Mouse (Mus musculus): Measurements from ENCODE around the gene Cd4. TPM values are rescaled to one million over a fixed set of nuclear protein-coding genes. Genes with fewer than 3 reads are reported as not detected.

Cd4 gene
- polyA plus RNA-seq (2012; rRNA removed): 0.57 and 4.3 TPM in 2 replicates

GRCm38 (mm10) chr6:124887986-124888385 lies at the start of gene Cd4:
Gene Cd4, minus strand, starts transcription at chr6:124888221.
- Histone ChIP-seq H3K4me3 (ENCODE audit: insufficient read depth, low read depth, low read length) (no peak within 1 kb of the TSS), H3K27ac (ENCODE audit: insufficient read depth, low read depth, low read length) (no peak within 1 kb of the TSS), H3K4me1 (ENCODE audit: control insufficient read depth, insufficient read depth, low read length) (no peaks in the 10 kb centered on the region), H3K36me3 (ENCODE audit: control insufficient read depth, insufficient read depth, low read length) (no peaks in the 10 kb centered on the region), H3K27me3 (replicated peaks; ENCODE audit: control insufficient read depth, insufficient read depth, low read length) (no peaks in the 10 kb centered on the region)
- TF ChIP-seq POLR2A (IDR thresholded peaks at IDR 0.05; ENCODE audit: low read depth, low read length): no peak
- no peak for TF ChIP-seq CTCF (conservative IDR thresholded peaks at IDR 0.05; ENCODE audit: insufficient read depth, insufficient read length, low read depth, low read length)
- DNase-seq: no peak
- 77% methylated on average over 9 of the region's 9 CpGs for WGBS

GRCm38 (mm10) chr6:124937493-124937892 lies 49.5 kb upstream of the Cd4 start:
- DNase-seq: no peak
- no peaks in the 10 kb centered on the region for H3K27me3 ChIP-seq (replicated peaks; ENCODE audit: control insufficient read depth, insufficient read depth, low read length)
- TF ChIP-seq CTCF (conservative IDR thresholded peaks at IDR 0.05; ENCODE audit: insufficient read depth, insufficient read length, low read depth, low read length) (no peak), POLR2A (IDR thresholded peaks at IDR 0.05; ENCODE audit: low read depth, low read length) (no peak)
- 69% methylated on average over 2 of the region's 2 CpGs for WGBS
- no peak overlapping the region for H3K4me3 ChIP-seq (ENCODE audit: insufficient read depth, low read depth, low read length)
- no peak overlapping the region for H3K27ac ChIP-seq (ENCODE audit: insufficient read depth, low read depth, low read length)
- H3K4me1 ChIP-seq (ENCODE audit: control insufficient read depth, insufficient read depth, low read length): peaks cover 4% of the 10 kb centered on the region; the same call in 1 of the 2 replicates
- peaks cover 3% of the 10 kb centered on the region; the same call in 1 of the 2 replicates for H3K36me3 ChIP-seq (ENCODE audit: control insufficient read depth, insufficient read depth, low read length)

DNA sequence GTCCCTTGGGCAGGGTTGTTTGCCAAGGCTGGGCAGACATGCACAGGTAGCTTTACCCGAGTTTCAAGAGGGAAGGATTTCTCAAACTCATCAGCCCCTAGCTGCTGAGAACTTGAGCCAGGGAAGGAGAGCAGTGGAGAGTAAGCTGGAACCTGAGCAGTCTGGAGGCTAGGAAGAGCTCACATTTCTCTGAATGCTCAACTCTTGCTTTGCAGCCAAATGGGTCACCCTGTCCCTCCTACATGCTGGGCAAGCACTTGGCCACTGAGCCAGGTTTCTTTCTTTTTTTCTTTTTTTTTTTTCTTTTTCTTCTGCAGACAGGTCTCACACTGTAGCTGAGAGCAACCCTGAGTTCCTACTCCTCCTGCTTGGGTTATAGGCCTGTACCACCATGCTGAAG lies 48.7 kb upstream of the Cd4 start:
- Histone ChIP-seq H3K36me3 (ENCODE audit: control insufficient read depth, insufficient read depth, low read length) (peaks cover 3% of the 10 kb centered on the region; the same call in 1 of the 2 replicates), H3K4me3 (ENCODE audit: insufficient read depth, low read depth, low read length) (no peak overlapping the region), H3K4me1 (ENCODE audit: control insufficient read depth, insufficient read depth, low read length) (peaks cover 9% of the 10 kb centered on the region; the same call in 1 of the 2 replicates), H3K27ac (ENCODE audit: insufficient read depth, low read depth, low read length) (no peak overlapping the region), H3K27me3 (replicated peaks; ENCODE audit: control insufficient read depth, insufficient read depth, low read length) (no peaks in the 10 kb centered on the region)
- WGBS: 61% methylated on average over 1 of the region's 1 CpGs
- TF ChIP-seq CTCF (conservative IDR thresholded peaks at IDR 0.05; ENCODE audit: insufficient read depth, insufficient read length, low read depth, low read length) (no peak), POLR2A (IDR thresholded peaks at IDR 0.05; ENCODE audit: low read depth, low read length) (no peak)
- DNase-seq: no peak

DNA sequence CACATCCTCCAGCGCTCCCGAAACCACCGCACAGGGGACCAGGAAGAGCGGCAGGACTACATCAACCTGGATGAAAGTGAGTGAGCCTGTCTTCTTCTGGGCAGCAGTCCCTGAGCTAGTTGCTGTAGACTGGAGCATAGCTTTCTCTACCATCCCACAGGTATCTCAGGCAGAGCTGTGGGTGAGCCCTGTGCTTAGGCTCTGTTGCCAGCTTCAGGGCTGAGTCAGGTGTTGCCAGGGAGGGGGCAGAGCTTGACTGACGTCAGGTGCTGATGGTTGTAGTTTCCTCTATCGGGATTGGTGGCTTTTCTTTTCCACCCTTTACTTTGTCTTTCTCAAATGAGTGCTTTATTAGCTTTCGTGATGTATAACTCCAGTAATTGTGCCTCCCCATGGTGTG lies 46.6 kb upstream of the Cd4 start:
- Histone ChIP-seq H3K4me1 (ENCODE audit: control insufficient read depth, insufficient read depth, low read length) (peaks cover 15% of the 10 kb centered on the region; the same call in 1 of the 2 replicates), H3K4me3 (ENCODE audit: insufficient read depth, low read depth, low read length) (no peak overlapping the region), H3K36me3 (ENCODE audit: control insufficient read depth, insufficient read depth, low read length) (peaks cover 3% of the 10 kb centered on the region; the same call in 1 of the 2 replicates), H3K27ac (ENCODE audit: insufficient read depth, low read depth, low read length) (no peak overlapping the region), H3K27me3 (replicated peaks; ENCODE audit: control insufficient read depth, insufficient read depth, low read length) (no peaks in the 10 kb centered on the region)
- 81% methylated on average over 7 of the region's 7 CpGs for WGBS
- no peak for TF ChIP-seq CTCF (conservative IDR thresholded peaks at IDR 0.05; ENCODE audit: insufficient read depth, insufficient read length, low read depth, low read length)
- no peak for TF ChIP-seq POLR2A (IDR thresholded peaks at IDR 0.05; ENCODE audit: low read depth, low read length)
- DNase-seq: no peak

GRCm38 (mm10) chr6:124933127-124933526 lies 45.1 kb upstream of the Cd4 start:
- Histone ChIP-seq H3K4me3 (ENCODE audit: insufficient read depth, low read depth, low read length) (no peak overlapping the region), H3K27me3 (replicated peaks; ENCODE audit: control insufficient read depth, insufficient read depth, low read length) (no peaks in the 10 kb centered on the region), H3K36me3 (ENCODE audit: control insufficient read depth, insufficient read depth, low read length) (peaks cover 3% of the 10 kb centered on the region; the same call in 1 of the 2 replicates), H3K27ac (ENCODE audit: insufficient read depth, low read depth, low read length) (no peak overlapping the region), H3K4me1 (ENCODE audit: control insufficient read depth, insufficient read depth, low read length) (peaks cover 15% of the 10 kb centered on the region; the same call in 1 of the 2 replicates)
- DNase-seq: no peak
- TF ChIP-seq CTCF (conservative IDR thresholded peaks at IDR 0.05; ENCODE audit: insufficient read depth, insufficient read length, low read depth, low read length): no peak
- no peak for TF ChIP-seq POLR2A (IDR thresholded peaks at IDR 0.05; ENCODE audit: low read depth, low read length)
- 92% methylated on average over 3 of the region's 3 CpGs for WGBS

DNA sequence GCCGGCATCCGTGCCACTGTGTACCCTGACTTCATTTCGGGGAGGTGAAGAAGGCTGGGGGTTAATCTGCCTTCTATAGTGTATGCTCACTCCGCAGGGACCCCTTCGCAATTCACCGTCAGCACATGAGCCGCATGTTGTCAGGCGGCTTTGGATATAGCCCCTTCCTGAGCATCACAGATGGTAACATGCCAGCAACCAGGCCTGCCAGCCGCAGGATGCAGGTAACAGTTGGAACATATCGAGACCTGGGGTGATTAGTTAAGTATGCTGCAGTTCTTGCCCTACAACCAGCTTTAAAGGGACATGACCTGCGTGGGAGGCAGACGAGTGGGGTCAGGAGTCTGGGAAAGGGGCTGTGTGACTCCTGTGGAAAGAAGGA lies 44.3 kb upstream of the Cd4 start:
- peaks cover 15% of the 10 kb centered on the region; the same call in 1 of the 2 replicates for H3K4me1 ChIP-seq (ENCODE audit: control insufficient read depth, insufficient read depth, low read length)
- peaks cover 3% of the 10 kb centered on the region; the same call in 1 of the 2 replicates for H3K36me3 ChIP-seq (ENCODE audit: control insufficient read depth, insufficient read depth, low read length)
- no peaks in the 10 kb centered on the region for H3K27me3 ChIP-seq (replicated peaks; ENCODE audit: control insufficient read depth, insufficient read depth, low read length)
- H3K27ac ChIP-seq (ENCODE audit: insufficient read depth, low read depth, low read length): peak overlapping the region; percentile 30
- WGBS: 25% methylated on average over 12 of the region's 12 CpGs
- no peak for DNase-seq
- H3K4me3 ChIP-seq (ENCODE audit: insufficient read depth, low read depth, low read length): peak overlapping the region; percentile 86
- TF ChIP-seq CTCF (conservative IDR thresholded peaks at IDR 0.05; ENCODE audit: insufficient read depth, insufficient read length, low read depth, low read length): no peak
- TF ChIP-seq POLR2A (IDR thresholded peaks at IDR 0.05; ENCODE audit: low read depth, low read length): no peak

- TF ChIP-seq POLR2A (IDR thresholded peaks at IDR 0.05; ENCODE audit: low read depth, low read length): no peak
- 0 out of 2 replicates have a peak, but pooled peaks have one; percentile 12 for TF ChIP-seq CTCF (conservative IDR thresholded peaks at IDR 0.05; ENCODE audit: insufficient read depth, insufficient read length, low read depth, low read length)
- Histone ChIP-seq H3K27me3 (replicated peaks; ENCODE audit: control insufficient read depth, insufficient read depth, low read length) (no peaks in the 10 kb centered on the region), H3K4me3 (ENCODE audit: insufficient read depth, low read depth, low read length) (peak overlapping the region; percentile 86), H3K27ac (ENCODE audit: insufficient read depth, low read depth, low read length) (peak overlapping the region; percentile 89), H3K36me3 (ENCODE audit: control insufficient read depth, insufficient read depth, low read length) (peaks cover 3% of the 10 kb centered on the region; the same call in 1 of the 2 replicates), H3K4me1 (ENCODE audit: control insufficient read depth, insufficient read depth, low read length) (peaks cover 15% of the 10 kb centered on the region; the same call in 1 of the 2 replicates)
- peak; percentile 42 for DNase-seq
- under 1% methylated on average over 48 of the region's 48 CpGs for WGBS
Measured at GRCm38 (mm10) chr6:124931525-124932313, 43.7 kb upstream of the Cd4 start.
